Comparison of ENCODE assay signal across 12 mouse cellular contexts in genomic region chr5:37176466-37176865, GRCm38 (mm10).
"Had no signal": no experiment of that assay in that cellular context is flagged by ENCODE, and none has a peak within 500 bp of the region (broad histone marks: within the 10 kb centered on the region; RNA-seq: fewer than 3 reads in every experiment).

No protein-coding gene starts in this region.

- H3K9ac ChIP-seq: liver, embryonic 15.5 days had no signal

- H3K4me2 ChIP-seq: liver, embryonic 11.5 days; liver, embryonic 15.5 days had no signal

- ATAC-seq: midbrain, embryonic 16.5 days had no signal

- H3K27me3 ChIP-seq: liver, embryonic 15.5 days had no signal

- H3K9me3 ChIP-seq: liver, embryonic 15.5 days had no signal

- DNase-seq: kidney, adult 18-20 months; kidney, postnatal 10 days; kidney, postnatal 4 days; lung, adult 2 months; lung, postnatal 14 days; thymus, postnatal 4 days had no signal

- H3K4me1 ChIP-seq: liver, embryonic 15.5 days; megakaryocyte, embryonic 14.5 days had no signal

- H3K27ac ChIP-seq: liver, embryonic 15.5 days; macrophage; stomach, postnatal 0 days had no signal

- H3K4me3 ChIP-seq: liver, embryonic 15.5 days; megakaryocyte, embryonic 14.5 days had no signal

- H3K36me3 ChIP-seq: liver, embryonic 15.5 days had no signal
